Mouse (Mus musculus) kidney, adult 11 months (tissue): ENCODE measurements around the gene Itih4.

Experiments used
- DNase-seq: peaks from one replicate; pipeline ENCODE4 v3.0.0; 2022

Itih4 gene

GRCm38 (mm10) chr14:30886204-30886603 lies at the start of gene Itih4:
Gene Itih4 (plus strand): TSS chr14:30886476.
- no peak for DNase-seq

- no peak for DNase-seq
These were observed 48.8 kb upstream of the Itih4 start for GRCm38 (mm10) chr14:30837416-30837996.

- DNase-seq: no peak
These were observed 42.6 kb upstream of the Itih4 start for GRCm38 (mm10) chr14:30843701-30844100.

GRCm38 (mm10) chr14:30850504-30850903 lies 35.8 kb upstream of the Itih4 start:
- no peak for DNase-seq

GRCm38 (mm10) chr14:30852325-30852724 lies 34.0 kb upstream of the Itih4 start:
- no peak for DNase-seq

GRCm38 (mm10) chr14:30855316-30855715 lies 31.0 kb upstream of the Itih4 start:
- no peak for DNase-seq

GRCm38 (mm10) chr14:30856885-30857507 lies 29.3 kb upstream of the Itih4 start:
- no peak for DNase-seq

GRCm38 (mm10) chr14:30857990-30858389 lies 28.3 kb upstream of the Itih4 start:
- DNase-seq: no peak

- no peak for DNase-seq
These were observed 24.7 kb upstream of the Itih4 start for GRCm38 (mm10) chr14:30861421-30862125.

GRCm38 (mm10) chr14:30862368-30862767 lies 23.9 kb upstream of the Itih4 start:
- no peak for DNase-seq

GRCm38 (mm10) chr14:30865311-30865710 lies 21.0 kb upstream of the Itih4 start:
- DNase-seq: no peak

GRCm38 (mm10) chr14:30867042-30867441 lies 19.2 kb upstream of the Itih4 start:
- DNase-seq: peak; percentile 52

GRCm38 (mm10) chr14:30868826-30869225 lies 17.4 kb upstream of the Itih4 start:
- no peak for DNase-seq

GRCm38 (mm10) chr14:30869391-30869801 lies 16.9 kb upstream of the Itih4 start:
- no peak for DNase-seq

GRCm38 (mm10) chr14:30870206-30871147 lies 15.8 kb upstream of the Itih4 start:
- no peak for DNase-seq

- no peak for DNase-seq
These were observed 12.1 kb upstream of the Itih4 start for GRCm38 (mm10) chr14:30874095-30874700.

GRCm38 (mm10) chr14:30875130-30875865 lies 11.0 kb upstream of the Itih4 start:
- DNase-seq: no peak

GRCm38 (mm10) chr14:30875955-30876354 lies 10.3 kb upstream of the Itih4 start:
- no peak for DNase-seq

GRCm38 (mm10) chr14:30876451-30876850 lies 9.8 kb upstream of the Itih4 start:
- no peak for DNase-seq

- no peak for DNase-seq
These were observed 8.4 kb upstream of the Itih4 start for GRCm38 (mm10) chr14:30877827-30878226.

GRCm38 (mm10) chr14:30878958-30879571 lies 7.2 kb upstream of the Itih4 start, which contains the start of gene Mustn1:
Gene Mustn1 (plus strand): TSS chr14:30879200.
- DNase-seq: no peak
